Mouse (Mus musculus) CH12.LX (cell line): ENCODE results near the gene Rimkla.

Experiments used
- CTCF ChIP-seq, 2 experiments: IDR thresholded peaks in 1 of 2; conservative IDR thresholded peaks in 1 of 2; 2 replicates each; pipeline ENCODE4 v1.5.1; 2011 to 2012; ENCODE audit warnings: low read depth in 2 of 2, low read length in 2 of 2, improper control_type of control experiment in 1 of 2, inconsistent platforms in 1 of 2, mild to moderate bottlenecking in 1 of 2, moderate library complexity in 1 of 2
- E2F4 ChIP-seq: IDR thresholded peaks from 2 replicates; pipeline ENCODE4 v1.6.1; 2011; ENCODE audit warnings: low read depth, low read length, improper control_type of control experiment; ENCODE audit not compliant: insufficient replicate concordance
- MAX ChIP-seq: IDR thresholded peaks from 2 replicates; pipeline ENCODE4 v1.6.1; 2011; ENCODE audit warnings: low read length, improper control_type of control experiment
- RAD21 ChIP-seq: IDR thresholded peaks from 2 replicates; pipeline ENCODE4 v1.6.1; 2011; ENCODE audit warnings: low read depth, mild to moderate bottlenecking, low read length, improper control_type of control experiment, moderate library complexity
- SIN3A ChIP-seq: IDR thresholded peaks from 2 replicates; pipeline ENCODE4 v1.6.1; 2012; ENCODE audit warnings: low read length, improper control_type of control experiment, inconsistent platforms
- TCF12 ChIP-seq: IDR thresholded peaks from 2 replicates; pipeline ENCODE4 v1.6.1; 2014; ENCODE audit warnings: low read depth, mild to moderate bottlenecking, inconsistent platforms, low read length, improper control_type of control experiment

GRCm38 (mm10) chr4:119526329-119526845 is 34.0 kb upstream of the Rimkla start:
- TF ChIP-seq SIN3A (no peak), RAD21 (no peak), CTCF (conservative IDR thresholded peaks at IDR 0.05 in 1 of 2, IDR thresholded peaks at IDR 0.05 in 1 of 2; ENCODE audit: low read depth in 2 of 2, low read length in 2 of 2) (no peak), TCF12 (no peak), E2F4 (no peak), MAX (no peak)
